Mouse (Mus musculus) ES-Bruce4 (cell line): ENCODE results near the gene Gpx2. TPM values are rescaled to one million over a fixed set of nuclear protein-coding genes. Genes with fewer than 3 reads are reported as not detected.

Source experiments
- H3K27ac ChIP-seq: 2 replicates; pipeline ENCODE4 v1.5.1; 2012; ENCODE audit warnings: low read length, inconsistent platforms; ENCODE audit not compliant: insufficient read depth
- H3K27me3 ChIP-seq: 2 replicates; pipeline ENCODE4 v1.6.1; 2012; ENCODE audit warnings: mild to moderate bottlenecking, low read length, inconsistent platforms; ENCODE audit not compliant: control insufficient read depth, poor library complexity, insufficient read depth, severe bottlenecking
- H3K36me3 ChIP-seq: 2 replicates; pipeline ENCODE4 v1.6.1; 2012; ENCODE audit warnings: inconsistent platforms, mild to moderate bottlenecking, low read length, moderate library complexity; ENCODE audit not compliant: control insufficient read depth, poor library complexity, insufficient read depth, severe bottlenecking
- H3K4me1 ChIP-seq: one replicate; pipeline ENCODE4 v1.8.1; 2011; ENCODE audit warnings: low read length; ENCODE audit not compliant: control insufficient read depth, insufficient read depth
- H3K4me3 ChIP-seq: 2 replicates; pipeline ENCODE4 v1.5.1; 2011; ENCODE audit warnings: low read depth, mild to moderate bottlenecking, low read length
- H3K9ac ChIP-seq: 2 replicates; pipeline ENCODE4 v1.6.1; 2012; ENCODE audit warnings: low read depth, mild to moderate bottlenecking, inconsistent platforms; ENCODE audit not compliant: poor library complexity, severe bottlenecking
- H3K9me3 ChIP-seq: replicated peaks from 2 replicates; pipeline ENCODE4 v1.6.1; 2012; ENCODE audit warnings: mild to moderate bottlenecking, low read length, inconsistent platforms; ENCODE audit not compliant: control insufficient read depth, poor library complexity, insufficient read depth, severe bottlenecking
- CTCF ChIP-seq: IDR thresholded peaks from one replicate; pipeline ENCODE4 v1.8.1; 2011; ENCODE audit warnings: low read depth, low read length
- EP300 ChIP-seq: IDR thresholded peaks from 2 replicates; pipeline ENCODE4 v1.6.1; 2011; ENCODE audit warnings: low read depth, low read length; ENCODE audit not compliant: insufficient read depth
- POLR2A ChIP-seq: IDR thresholded peaks from one replicate; pipeline ENCODE4 v1.8.1; 2011; ENCODE audit warnings: low read length; ENCODE audit not compliant: insufficient read depth
- polyA plus RNA-seq: library from polyadenylated mRNA; stranded (reverse); fragments of >200 nt; gene quantifications from 2 replicates; pipeline ENCODE4 v1.2.4, GENCODE M21; 2011; ENCODE audit warnings: low read depth; ENCODE audit not compliant: missing spikeins, insufficient read depth, insufficient read length

Gene Gpx2
- polyA plus RNA-seq, 1 experiment, result 12.7 TPM

- Histone ChIP-seq H3K9me3 (no peaks in the 10 kb centered on the region), H3K27me3 (no peaks in the 10 kb centered on the region), H3K36me3 (no peaks in the 10 kb centered on the region), H3K27ac (no peak overlapping the region), H3K4me3 (no peak overlapping the region), H3K4me1 (no peaks in the 10 kb centered on the region), H3K9ac (no peak overlapping the region)
- TF ChIP-seq CTCF (no peak), EP300 (no peak), POLR2A (no peak)
These were observed 14.5 kb downstream of the Gpx2 start for GRCm38 (mm10) chr12:76780639-76781468.

- Histone ChIP-seq H3K9ac (no peak overlapping the region), H3K9me3 (no peaks in the 10 kb centered on the region), H3K4me1 (no peaks in the 10 kb centered on the region), H3K4me3 (no peak overlapping the region), H3K27me3 (no peaks in the 10 kb centered on the region), H3K27ac (no peak overlapping the region), H3K36me3 (no peaks in the 10 kb centered on the region)
- no peak for TF ChIP-seq POLR2A
- TF ChIP-seq EP300, result no peak
- no peak for TF ChIP-seq CTCF
These were observed 15.4 kb downstream of the Gpx2 start for GRCm38 (mm10) chr12:76779951-76780350.

GRCm38 (mm10) chr12:76778305-76779083 is 16.9 kb downstream of the Gpx2 start:
- TF ChIP-seq POLR2A (no peak), CTCF (no peak), EP300 (no peak)
- Histone ChIP-seq H3K27me3 (no peaks in the 10 kb centered on the region), H3K4me3 (no peak overlapping the region), H3K9me3 (no peaks in the 10 kb centered on the region), H3K36me3 (no peaks in the 10 kb centered on the region), H3K4me1 (no peaks in the 10 kb centered on the region), H3K9ac (no peak overlapping the region), H3K27ac (no peak overlapping the region)

- Histone ChIP-seq H3K36me3 (no peaks in the 10 kb centered on the region), H3K4me3 (no peak overlapping the region), H3K4me1 (no peaks in the 10 kb centered on the region), H3K9ac (no peak overlapping the region), H3K27me3 (no peaks in the 10 kb centered on the region), H3K27ac (no peak overlapping the region), H3K9me3 (no peaks in the 10 kb centered on the region)
- TF ChIP-seq POLR2A, result no peak
- TF ChIP-seq EP300, result no peak
- peak; percentile 45 for TF ChIP-seq CTCF
These were observed 17.5 kb downstream of the Gpx2 start for GRCm38 (mm10) chr12:76777845-76778244.

GRCm38 (mm10) chr12:76776898-76777297 is 18.5 kb downstream of the Gpx2 start:
- Histone ChIP-seq H3K4me3 (no peak overlapping the region), H3K27ac (no peak overlapping the region), H3K36me3 (no peaks in the 10 kb centered on the region), H3K9me3 (no peaks in the 10 kb centered on the region), H3K27me3 (no peaks in the 10 kb centered on the region), H3K9ac (no peak overlapping the region), H3K4me1 (no peaks in the 10 kb centered on the region)
- TF ChIP-seq EP300 (no peak), CTCF (no peak), POLR2A (no peak)

GRCm38 (mm10) chr12:76775132-76775531 is 20.2 kb downstream of the Gpx2 start:
- no peak for TF ChIP-seq EP300
- TF ChIP-seq POLR2A, result no peak
- TF ChIP-seq CTCF, result no peak
- no peaks in the 10 kb centered on the region for H3K9me3 ChIP-seq
- no peak overlapping the region for H3K27ac ChIP-seq
- H3K36me3 ChIP-seq, result no peaks in the 10 kb centered on the region
- H3K4me1 ChIP-seq, result no peaks in the 10 kb centered on the region
- no peak overlapping the region for H3K9ac ChIP-seq
- no peak overlapping the region for H3K4me3 ChIP-seq
- H3K27me3 ChIP-seq, result no peaks in the 10 kb centered on the region
